Mouse (Mus musculus) E14TG2a.4 (cell line): ENCODE measurements around the gene Slc37a4.

ENCODE experiments used
- CTCF ChIP-seq: conservative IDR thresholded peaks from 2 replicates; pipeline ENCODE4 v1.5.1; 2014; ENCODE audit warnings: low read length
- NANOG ChIP-seq: IDR thresholded peaks from 2 replicates; pipeline ENCODE4 v1.6.1; 2014; ENCODE audit warnings: borderline replicate concordance, low read length, mixed read lengths

DNA sequence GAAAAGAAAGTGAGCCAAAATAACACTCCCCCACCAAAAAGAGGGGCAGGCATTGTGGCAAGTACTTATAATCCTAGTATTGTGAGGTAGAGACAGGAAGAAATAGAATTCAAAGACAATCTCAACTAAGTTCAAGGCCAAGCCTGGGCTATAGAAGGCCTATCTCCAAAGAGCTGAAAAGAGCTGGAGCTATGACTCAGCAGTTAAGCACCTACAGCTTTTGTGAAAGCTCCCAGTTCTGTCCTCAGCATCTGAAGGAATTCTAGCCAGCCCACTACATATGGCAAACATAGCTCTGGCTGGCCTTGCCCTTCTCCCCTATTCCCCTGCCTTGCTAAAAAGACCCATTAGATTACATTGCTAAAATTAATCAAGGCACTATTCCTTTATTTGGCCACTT lies 23.3 kb upstream of the Slc37a4 start:
- TF ChIP-seq CTCF (no peak), NANOG (no peak)
